Mouse (Mus musculus): ENCODE data around the gene Sdad1. TPM values are rescaled to one million over a fixed set of nuclear protein-coding genes. Genes with fewer than 3 reads are reported as not detected.

Gene Sdad1
- polyA plus RNA-seq, 1 experiment from 2014 or later: 59.4 TPM

DNA sequence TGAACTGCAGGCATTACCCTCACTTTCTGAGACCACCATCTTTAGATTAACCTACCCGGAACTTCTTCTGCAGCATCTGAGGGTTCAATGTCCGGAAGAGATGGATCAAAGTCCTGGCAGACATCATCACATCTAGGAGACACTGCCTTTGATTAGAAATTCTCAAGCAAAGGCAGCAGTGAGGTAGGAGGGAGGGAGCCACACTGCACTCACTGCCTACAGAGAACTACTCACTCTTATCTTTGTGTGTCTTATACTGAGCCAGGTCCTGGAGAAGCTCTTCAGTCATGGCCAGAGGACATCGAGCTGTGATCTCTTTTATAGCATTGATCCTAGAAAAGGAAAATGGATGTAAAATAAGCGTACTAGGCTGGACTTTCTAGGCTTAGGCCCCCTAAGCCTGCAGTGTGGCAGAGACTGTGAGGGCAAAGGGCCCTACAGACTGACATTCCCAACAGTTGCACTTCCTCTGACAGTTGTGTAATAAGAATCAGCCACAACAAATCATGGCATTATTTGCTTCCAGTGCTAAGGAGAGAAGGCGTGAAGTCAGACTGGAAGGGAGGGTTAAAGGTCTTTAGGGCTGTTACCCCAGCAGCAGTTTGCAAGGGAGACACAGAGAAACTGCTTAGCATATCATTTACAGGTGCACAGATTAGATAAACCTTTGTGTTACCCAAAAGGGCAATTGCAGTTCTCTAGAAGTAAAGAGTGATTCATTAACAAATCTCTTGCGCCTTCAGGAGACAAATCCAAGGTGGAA, 18.4 kb downstream of the Sdad1 start:
- Histone ChIP-seq H3K27ac (no peak overlapping the region), H3K4me3 (no peak overlapping the region), H3K4me1 (no peaks in the 10 kb centered on the region), H3K27me3 (ENCODE audit: poor library complexity, severe bottlenecking) (no peaks in the 10 kb centered on the region), H3K9me3 (no peaks in the 10 kb centered on the region), H3K36me3 (replicated peaks) (peaks cover 100% of the 10 kb centered on the region)
- no peak for DNase-seq (ENCODE audit: extremely low spot score, low spot score)
- 91% methylated on average over 6 of the region's 6 CpGs for WGBS

- Histone ChIP-seq H3K36me3 (replicated peaks) (peaks cover 84% of the 10 kb centered on the region), H3K27me3 (ENCODE audit: poor library complexity, severe bottlenecking) (no peaks in the 10 kb centered on the region), H3K9me3 (no peaks in the 10 kb centered on the region), H3K4me1 (no peaks in the 10 kb centered on the region), H3K4me3 (no peak overlapping the region), H3K27ac (no peak overlapping the region)
- no peak for DNase-seq (ENCODE audit: extremely low spot score, low spot score)
- WGBS: 88% methylated on average over 6 of the region's 6 CpGs
These were observed 22.4 kb downstream of the Sdad1 start for GRCm38 (mm10) chr5:92287840-92288239.

DNA sequence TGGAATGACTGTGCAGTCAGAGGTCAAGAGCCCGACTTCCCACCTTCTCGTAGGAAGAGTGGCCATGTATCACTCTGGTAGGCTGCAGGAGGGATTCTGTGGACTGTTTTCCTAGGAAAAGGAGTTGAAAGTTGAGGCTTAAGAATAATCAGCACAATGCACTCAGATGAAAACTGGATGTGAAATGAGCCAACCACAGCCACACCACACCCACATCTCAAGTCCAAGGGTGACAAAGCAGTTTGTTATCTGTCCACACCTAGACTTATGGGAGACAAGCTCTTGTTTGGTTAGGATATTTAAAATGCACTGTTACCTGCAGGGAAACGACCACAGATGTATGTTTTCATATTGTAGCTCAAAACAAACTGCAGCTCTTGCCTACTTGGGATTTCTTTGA, 27.2 kb downstream of the Sdad1 start:
- Histone ChIP-seq H3K9me3 (no peaks in the 10 kb centered on the region), H3K4me3 (no peak overlapping the region)
- WGBS: 78% methylated on average over 3 of the region's 3 CpGs

DNA sequence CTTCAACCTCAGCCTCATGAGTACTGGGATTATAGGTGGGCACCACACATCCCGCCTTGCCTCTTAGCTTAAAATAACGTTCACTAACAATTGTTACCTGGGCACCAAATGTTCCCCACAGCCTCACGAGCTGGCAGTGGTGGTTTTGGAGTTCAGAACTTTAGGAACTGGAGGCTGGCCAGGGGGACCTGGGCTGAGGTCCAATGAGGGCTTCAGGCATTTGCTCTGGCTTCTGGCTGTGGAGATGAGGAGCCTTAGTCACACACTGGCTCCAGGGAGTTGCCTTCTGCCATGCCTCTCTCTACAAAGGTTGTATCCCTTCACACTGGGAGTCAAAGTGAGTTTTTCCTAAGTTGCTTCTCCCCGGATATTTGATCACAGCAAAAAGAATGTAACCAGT, 27.7 kb downstream of the Sdad1 start:
- Histone ChIP-seq H3K9me3 (no peaks in the 10 kb centered on the region), H3K27ac (no peak overlapping the region), H3K4me3 (no peak overlapping the region), H3K4me1 (peaks cover 14% of the 10 kb centered on the region), H3K36me3 (replicated peaks) (peaks cover 32% of the 10 kb centered on the region), H3K27me3 (ENCODE audit: poor library complexity, severe bottlenecking) (0 out of 2 replicates have a peak, but pooled peaks cover 8% of the 10 kb centered on the region)
- 88% methylated on average over 4 of the region's 4 CpGs for WGBS
- no peak for DNase-seq (ENCODE audit: extremely low spot score, low spot score)

More for the DNA sequence above, 27.2 kb downstream of the Sdad1 start:
- peaks cover 9% of the 10 kb centered on the region for H3K4me1 ChIP-seq
- no peak overlapping the region for H3K27ac ChIP-seq
- H3K36me3 ChIP-seq (replicated peaks): peaks cover 37% of the 10 kb centered on the region
- H3K27me3 ChIP-seq (ENCODE audit: poor library complexity, severe bottlenecking): 0 out of 2 replicates have a peak, but pooled peaks cover 8% of the 10 kb centered on the region
- no peak for DNase-seq (ENCODE audit: extremely low spot score, low spot score)

GRCm38 (mm10) chr5:92278942-92279537, 31.2 kb downstream of the Sdad1 start:
- Histone ChIP-seq H3K9me3 (no peaks in the 10 kb centered on the region), H3K36me3 (replicated peaks) (no peaks in the 10 kb centered on the region; the same call in 1 of the 2 replicates), H3K27ac (no peak overlapping the region), H3K4me3 (peak overlapping the region; percentile 81; the same call in 1 of the 2 replicates), H3K4me1 (peaks cover 17% of the 10 kb centered on the region), H3K27me3 (ENCODE audit: poor library complexity, severe bottlenecking) (peaks cover 23% of the 10 kb centered on the region)
- 86% methylated on average over 10 of the region's 10 CpGs for WGBS
- no peak for DNase-seq (ENCODE audit: extremely low spot score, low spot score)

GRCm38 (mm10) chr5:92277437-92278394, 32.6 kb downstream of the Sdad1 start, which contains the start of gene Naaa:
Naaa (minus strand) TSS chr5:92278170.
- Histone ChIP-seq H3K27ac (peak within 1 kb of the TSS; percentile 70), H3K4me3 (peak within 1 kb of the TSS; percentile 81), H3K36me3 (replicated peaks) (no peaks in the 10 kb centered on the region), H3K9me3 (no peaks in the 10 kb centered on the region), H3K4me1 (peaks cover 17% of the 10 kb centered on the region), H3K27me3 (ENCODE audit: poor library complexity, severe bottlenecking) (peaks cover 23% of the 10 kb centered on the region)
- peak; percentile 82 for DNase-seq (ENCODE audit: extremely low spot score, low spot score)
- 3% methylated on average over 54 of the region's 54 CpGs for WGBS

- DNase-seq (ENCODE audit: extremely low spot score, low spot score): no peak
- Histone ChIP-seq H3K27ac (no peak overlapping the region), H3K4me1 (no peaks in the 10 kb centered on the region), H3K9me3 (no peaks in the 10 kb centered on the region), H3K27me3 (ENCODE audit: poor library complexity, severe bottlenecking) (no peaks in the 10 kb centered on the region), H3K4me3 (no peak overlapping the region), H3K36me3 (replicated peaks) (no peaks in the 10 kb centered on the region)
- WGBS: 90% methylated on average over 7 of the region's 7 CpGs
These were observed 39.8 kb downstream of the Sdad1 start for GRCm38 (mm10) chr5:92270496-92270895.

GRCm38 (mm10) chr5:92263761-92264359, 46.4 kb downstream of the Sdad1 start:
- no peaks in the 10 kb centered on the region for H3K36me3 ChIP-seq (replicated peaks)
- H3K4me1 ChIP-seq: peaks cover 29% of the 10 kb centered on the region
- no peaks in the 10 kb centered on the region for H3K9me3 ChIP-seq
- DNase-seq (ENCODE audit: extremely low spot score, low spot score): peak; percentile 27
- H3K27ac ChIP-seq: peak overlapping the region; percentile 72
- no peak overlapping the region for H3K4me3 ChIP-seq
- H3K27me3 ChIP-seq (ENCODE audit: poor library complexity, severe bottlenecking): peaks cover 6% of the 10 kb centered on the region; the same call in 1 of the 2 replicates
- 18% methylated on average over 4 of the region's 4 CpGs for WGBS

- WGBS: 91% methylated on average over 8 of the region's 8 CpGs
- Histone ChIP-seq H3K4me3 (no peak overlapping the region), H3K4me1 (peaks cover 29% of the 10 kb centered on the region), H3K9me3 (no peaks in the 10 kb centered on the region), H3K27ac (no peak overlapping the region), H3K36me3 (replicated peaks) (no peaks in the 10 kb centered on the region), H3K27me3 (ENCODE audit: poor library complexity, severe bottlenecking) (peaks cover 11% of the 10 kb centered on the region)
- DNase-seq (ENCODE audit: extremely low spot score, low spot score): no peak
These were observed 47.6 kb downstream of the Sdad1 start for GRCm38 (mm10) chr5:92262646-92263045.

- Histone ChIP-seq H3K36me3 (replicated peaks) (no peaks in the 10 kb centered on the region), H3K9me3 (no peaks in the 10 kb centered on the region), H3K27ac (0 out of 2 replicates have a peak within 1 kb of the TSS, but pooled peaks have one; percentile 15), H3K4me3 (no peak within 1 kb of the TSS), H3K4me1 (peaks cover 34% of the 10 kb centered on the region), H3K27me3 (ENCODE audit: poor library complexity, severe bottlenecking) (peaks cover 42% of the 10 kb centered on the region)
- 6% methylated on average over 6 of the region's 6 CpGs for WGBS
- no peak for DNase-seq (ENCODE audit: extremely low spot score, low spot score)
These were observed 54.1 kb downstream of the Sdad1 start, which contains the start of gene Ppef2 for GRCm38 (mm10) chr5:92256218-92256617. Ppef2 (minus strand) TSS chr5:92256278.

DNA sequence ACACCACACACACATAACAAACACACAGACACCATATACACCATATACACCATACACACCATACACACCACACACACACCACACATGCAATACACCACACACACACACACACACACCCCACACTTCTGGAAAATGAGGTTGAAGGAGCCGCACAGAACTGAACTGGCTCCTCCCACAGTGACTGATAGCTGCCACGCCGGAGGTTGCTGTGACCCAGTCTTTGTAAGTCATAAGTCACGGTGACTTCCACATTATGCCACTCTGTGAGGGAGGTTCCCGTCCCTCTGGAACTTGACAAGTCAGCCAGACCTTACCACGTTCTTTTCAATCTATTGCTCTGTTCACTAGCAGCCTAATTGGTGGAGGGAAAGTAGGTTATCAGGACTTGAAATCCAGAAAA, 55.8 kb downstream of the Sdad1 start:
- Histone ChIP-seq H3K36me3 (replicated peaks) (no peaks in the 10 kb centered on the region), H3K4me1 (peaks cover 27% of the 10 kb centered on the region), H3K27me3 (ENCODE audit: poor library complexity, severe bottlenecking) (peaks cover 42% of the 10 kb centered on the region), H3K9me3 (no peaks in the 10 kb centered on the region; the same call in 1 of the 2 replicates), H3K27ac (no peak overlapping the region), H3K4me3 (no peak overlapping the region)
- WGBS: 74% methylated on average over 6 of the region's 6 CpGs
- no peak for DNase-seq (ENCODE audit: extremely low spot score, low spot score)

DNA sequence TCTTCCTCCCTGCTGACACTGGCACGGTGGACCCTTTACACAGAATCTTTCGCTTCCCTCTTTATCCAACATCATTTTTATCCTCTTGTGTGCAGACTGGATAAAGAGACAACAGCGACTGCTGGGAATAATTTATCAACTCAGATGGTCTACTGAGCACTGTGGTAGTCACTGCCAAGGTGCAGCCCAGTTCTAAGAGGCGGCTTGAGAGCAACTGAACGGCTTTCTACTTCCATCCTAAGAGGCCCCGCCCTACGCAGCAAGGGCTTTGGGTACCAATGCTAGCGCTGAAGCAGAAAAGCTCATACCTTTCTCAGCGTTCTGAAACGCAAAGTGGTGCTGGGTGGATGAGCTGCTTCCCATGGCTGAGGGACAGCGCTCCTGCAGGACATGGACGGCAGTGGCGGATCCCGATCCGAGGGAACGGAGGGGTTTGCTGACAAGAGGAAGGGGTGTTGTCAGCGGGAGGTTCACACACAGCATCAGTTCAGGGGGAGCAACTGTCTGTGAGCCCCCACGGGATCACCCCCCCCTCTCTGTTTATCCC, 57.4 kb downstream of the Sdad1 start:
- no peak overlapping the region for H3K27ac ChIP-seq
- DNase-seq (ENCODE audit: extremely low spot score, low spot score): peak; percentile 39
- H3K4me1 ChIP-seq: peaks cover 27% of the 10 kb centered on the region
- H3K9me3 ChIP-seq: no peaks in the 10 kb centered on the region; the same call in 1 of the 2 replicates
- H3K4me3 ChIP-seq: peak overlapping the region; percentile 22; the same call in 1 of the 2 replicates
- no peaks in the 10 kb centered on the region for H3K36me3 ChIP-seq (replicated peaks)
- WGBS: 16% methylated on average over 18 of the region's 18 CpGs
- H3K27me3 ChIP-seq (ENCODE audit: poor library complexity, severe bottlenecking): peaks cover 32% of the 10 kb centered on the region; the same call in 1 of the 2 replicates
